Mouse (Mus musculus) adrenal gland (tissue): Measurements from ENCODE around the gene Galntl6.
"Not testable (repeated sequence)": the region's sequence is repeated elsewhere in the genome, so short reads cannot be mapped to it uniquely, and the experiment has no call there.

Experiments used
- intact Hi-C: fragments of 180-260 bp; cut with DNase I; formaldehyde crosslinking; loops from one replicate; pipeline ENCODE4 v1.15.1; 2025

Gene Galntl6

GRCm38 (mm10) chr8:58606451-58606850 lies 306.0 kb downstream of the Galntl6 start:
- intact Hi-C loops, result no loop called here

- intact Hi-C loops, result no loop called here
Measured at GRCm38 (mm10) chr8:58604751-58605150, 307.7 kb downstream of the Galntl6 start.

- intact Hi-C loops, result no loop called here
Measured at GRCm38 (mm10) chr8:58597834-58598233, 314.6 kb downstream of the Galntl6 start.

GRCm38 (mm10) chr8:58575346-58575745 lies 337.1 kb downstream of the Galntl6 start:
- intact Hi-C loops, result no loop called here

GRCm38 (mm10) chr8:58568086-58568485 lies 344.4 kb downstream of the Galntl6 start:
- intact Hi-C loops, result loop anchor here (10.0 kb wide), 1 partner anchor 1897 kb away; no protein-coding TSS in a partner anchor

- intact Hi-C loops, result loop anchor here (10.0 kb wide), 1 partner anchor 1899 kb away; no protein-coding TSS in a partner anchor
Measured at GRCm38 (mm10) chr8:58566115-58566514, 346.3 kb downstream of the Galntl6 start.

GRCm38 (mm10) chr8:58535781-58536180 lies 376.7 kb downstream of the Galntl6 start:
- intact Hi-C loops, result no loop called here

- intact Hi-C loops, result no loop called here
Measured at GRCm38 (mm10) chr8:58534631-58535030, 377.8 kb downstream of the Galntl6 start.

GRCm38 (mm10) chr8:58523443-58523842 lies 389.0 kb downstream of the Galntl6 start:
- intact Hi-C loops, result no loop called here

GRCm38 (mm10) chr8:58521932-58522331 lies 390.5 kb downstream of the Galntl6 start:
- intact Hi-C loops, result no loop called here

GRCm38 (mm10) chr8:58510516-58510915 lies 401.9 kb downstream of the Galntl6 start:
- intact Hi-C loops, result no loop called here

- intact Hi-C loops, result no loop called here
Measured at GRCm38 (mm10) chr8:58509051-58509450, 403.4 kb downstream of the Galntl6 start.

GRCm38 (mm10) chr8:58487099-58487498 lies 425.3 kb downstream of the Galntl6 start:
- intact Hi-C loops, result no loop called here

GRCm38 (mm10) chr8:58463342-58463741 lies 449.1 kb downstream of the Galntl6 start:
- intact Hi-C loops, result not testable (repeated sequence)

- intact Hi-C loops, result no loop called here
Measured at GRCm38 (mm10) chr8:58442696-58443095, 469.7 kb downstream of the Galntl6 start.

GRCm38 (mm10) chr8:58418481-58418880 lies 494.0 kb downstream of the Galntl6 start:
- intact Hi-C loops, result no loop called here

GRCm38 (mm10) chr8:58417551-58417950 lies 494.9 kb downstream of the Galntl6 start:
- intact Hi-C loops, result no loop called here

GRCm38 (mm10) chr8:58396500-58396899 lies 515.9 kb downstream of the Galntl6 start:
- intact Hi-C loops, result no loop called here

GRCm38 (mm10) chr8:58395879-58396278 lies 516.6 kb downstream of the Galntl6 start:
- intact Hi-C loops, result no loop called here

- intact Hi-C loops, result no loop called here
Measured at GRCm38 (mm10) chr8:58372389-58372788, 540.1 kb downstream of the Galntl6 start.

- intact Hi-C loops, result no loop called here
Measured at GRCm38 (mm10) chr8:58371979-58372378, 540.5 kb downstream of the Galntl6 start.

- intact Hi-C loops, result no loop called here
Measured at GRCm38 (mm10) chr8:58331151-58331550, 581.3 kb downstream of the Galntl6 start.

GRCm38 (mm10) chr8:58313482-58313881 lies 599.0 kb downstream of the Galntl6 start:
- intact Hi-C loops, result no loop called here

GRCm38 (mm10) chr8:58291487-58291886 lies 621.0 kb downstream of the Galntl6 start:
- intact Hi-C loops, result no loop called here
